Mouse (Mus musculus) liver, postnatal 0 days (tissue): ENCODE results near the gene Khk.

Experiments used
- CTCF ChIP-seq: sonication (generic); IDR thresholded peaks from 2 replicates; pipeline ENCODE4 v1.5.1; 2016; ENCODE audit warnings: antibody characterized with exemption, low read depth
- EP300 ChIP-seq: IDR thresholded peaks from 2 replicates; pipeline ENCODE4 v1.6.1; 2016; ENCODE audit warnings: antibody characterized with exemption, low read depth, mild to moderate bottlenecking

GRCm38 (mm10) chr5:30948620-30949019 is 27.4 kb downstream of the Khk start:
- TF ChIP-seq CTCF (no peak), EP300 (no peak)
